Mouse (Mus musculus): ENCODE measurements around the gene Gucy1b1.

DNA sequence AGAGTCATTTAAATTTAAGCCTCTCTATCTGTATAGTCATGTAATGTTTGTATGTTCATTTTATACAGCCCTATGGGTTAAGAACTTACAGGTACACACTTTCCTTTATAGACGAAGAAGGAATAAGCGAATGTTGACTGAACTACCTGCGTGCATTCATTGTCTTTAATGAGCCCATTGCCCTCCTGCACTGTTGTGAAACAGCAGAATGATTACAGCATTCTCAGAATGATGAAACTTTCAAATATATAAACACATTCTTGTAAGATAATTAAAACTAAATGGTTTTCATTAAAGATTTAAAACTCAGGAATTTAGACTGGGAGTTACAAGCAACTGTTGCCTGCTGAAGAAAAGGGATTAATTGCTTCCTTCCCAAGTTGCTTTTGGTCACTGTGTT is 86.9 kb downstream of the Gucy1b1 start:
- TF ChIP-seq CTCF (IDR thresholded peaks at IDR 0.05; ENCODE audit: control insufficient read depth, insufficient read depth, insufficient read length) (no peak), MAX (IDR thresholded peaks at IDR 0.05) (no peak), USF1 (IDR thresholded peaks at IDR 0.05; ENCODE audit: low read depth) (no peak), CEBPB (IDR thresholded peaks at IDR 0.05; ENCODE audit: low read depth) (no peak), FOSL1 (IDR thresholded peaks at IDR 0.05; ENCODE audit: insufficient read depth, low read length, poor library complexity, severe bottlenecking) (no peak), MYOG (IDR thresholded peaks at IDR 0.05; ENCODE audit: control insufficient read depth, extremely low read depth, insufficient read length) (no peak), MYOD1 (IDR thresholded peaks at IDR 0.05; ENCODE audit: control insufficient read depth, insufficient read length, low read depth) (no peak)

All from C2C12 (cell line).